Mouse (Mus musculus) G1E (cell line): Measurements from ENCODE around the gene Evx2. TPM values are rescaled to one million over a fixed set of nuclear protein-coding genes. Genes with fewer than 3 reads are reported as not detected.

ENCODE experiments used
- ATAC-seq: 2 replicates; pipeline ENCODE4 v1.8.0; 2016; ENCODE audit warnings: mild to moderate bottlenecking; ENCODE audit not compliant: insufficient number of reproducible peaks, poor library complexity, low FRiP score, severe bottlenecking; ENCODE audit errors: extremely low read depth
- DNase-seq: peaks from one replicate; pipeline ENCODE4 v3.0.0; 2012; ENCODE audit warnings: low spot score
- H3K27me3 ChIP-seq: 2 replicates; pipeline ENCODE4 v1.6.1; 2012; ENCODE audit warnings: mild to moderate bottlenecking, low read length, inconsistent platforms; ENCODE audit not compliant: insufficient read depth
- H3K36me3 ChIP-seq: replicated peaks from 2 replicates; pipeline ENCODE3; 2012; ENCODE audit warnings: mild to moderate bottlenecking, inconsistent platforms
- H3K4me1 ChIP-seq: 2 replicates; pipeline ENCODE4 v1.6.1; 2012; ENCODE audit warnings: low read depth, low read length, inconsistent platforms, mixed read lengths; ENCODE audit not compliant: insufficient read depth
- H3K4me3 ChIP-seq: 2 replicates; pipeline ENCODE4 v1.5.1; 2012; ENCODE audit warnings: low read depth, mild to moderate bottlenecking, inconsistent platforms, low read length, moderate library complexity, mixed read lengths
- H3K9me3 ChIP-seq: replicated peaks from 2 replicates; pipeline ENCODE4 v1.6.1; 2012; ENCODE audit warnings: inconsistent platforms
- CTCF ChIP-seq: IDR thresholded peaks from 2 replicates; pipeline ENCODE4 v1.5.1; 2012; ENCODE audit warnings: low read depth, low read length, inconsistent platforms, mixed read lengths
- GATA1 ChIP-seq: IDR thresholded peaks from 2 replicates; pipeline ENCODE4 v1.6.1; 2012; ENCODE audit warnings: borderline replicate concordance, low read length, inconsistent platforms, mixed read lengths
- GATA2 ChIP-seq: IDR thresholded peaks from 2 replicates; pipeline ENCODE4 v1.6.1; 2012; ENCODE audit warnings: low read depth, low read length, inconsistent platforms, borderline replicate concordance
- POLR2AphosphoS5 ChIP-seq: IDR thresholded peaks from 2 replicates; pipeline ENCODE4 v1.6.1; 2012; ENCODE audit warnings: low read depth, low read length, inconsistent platforms; ENCODE audit not compliant: insufficient replicate concordance
- TAL1 ChIP-seq: conservative IDR thresholded peaks from 2 replicates; pipeline ENCODE4 v1.6.1; 2012; ENCODE audit warnings: low read depth, low read length, inconsistent platforms, mixed read lengths
- polyA plus RNA-seq: library from polyadenylated mRNA; stranded (reverse); fragments of >175 nt; gene quantifications from 2 replicates; pipeline ENCODE4 v1.2.3, GENCODE M21; 2012
- total RNA-seq, 2 experiments: library from RNA; stranded (forward) in 1 of 2; stranded (reverse) in 1 of 2; fragments of 200-1000 nt in 1 of 2; fragments of >200 nt in 1 of 2; fragmentation: Nextera tagmentation in 1 of 2; gene quantifications; 2 replicates each; pipeline ENCODE4 v1.2.3; 2014 to 2017

Gene Evx2
- total and polyA plus RNA-seq, 3 experiments: 0.05 TPM; not detected in 2

- Histone ChIP-seq H3K4me1 (no peaks in the 10 kb centered on the region), H3K27me3 (peaks cover 46% of the 10 kb centered on the region), H3K4me3 (no peak overlapping the region), H3K9me3 (peaks cover 12% of the 10 kb centered on the region), H3K36me3 (no peaks in the 10 kb centered on the region)
- DNase-seq (no peak), ATAC-seq (no peak)
- TF ChIP-seq TAL1 (no peak), POLR2AphosphoS5 (no peak), GATA1 (no peak), GATA2 (no peak), CTCF (no peak)
These were observed 27.8 kb upstream of the Evx2 start for GRCm38 (mm10) chr2:74686988-74687697.

DNA sequence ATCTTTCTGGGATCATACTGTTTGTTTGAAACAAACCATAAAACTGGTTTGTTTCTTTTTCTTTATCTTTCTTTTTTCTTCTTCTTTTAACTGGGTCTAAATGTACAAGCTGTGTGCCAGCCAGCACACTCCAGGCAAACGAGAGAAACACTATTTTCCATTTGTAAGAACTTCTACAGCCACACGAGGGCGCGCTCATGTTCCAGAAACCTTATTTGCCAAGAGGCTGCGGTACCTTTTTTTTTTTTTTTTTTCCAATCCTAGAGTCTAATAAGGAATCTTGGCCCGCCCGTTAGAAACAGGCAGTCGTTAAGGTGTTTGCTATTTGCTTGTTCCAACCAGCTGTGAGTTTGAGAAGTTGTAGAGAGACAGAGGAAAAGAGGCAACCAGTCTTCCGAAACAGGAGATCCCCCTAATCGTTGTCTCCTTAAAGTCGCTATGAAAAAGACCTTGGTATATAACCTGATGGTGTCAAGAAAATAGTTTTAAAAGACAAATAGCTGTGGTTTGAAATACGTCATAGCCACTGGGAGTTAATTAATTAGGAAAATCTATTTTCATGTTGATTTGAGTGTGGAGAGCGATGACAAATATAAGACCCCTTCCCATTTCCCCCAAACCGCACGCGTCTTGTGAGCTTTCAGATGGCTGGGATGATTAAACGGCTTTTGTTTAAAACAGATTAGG lies 27.1 kb upstream of the Evx2 start:
- H3K27me3 ChIP-seq: peaks cover 39% of the 10 kb centered on the region
- ATAC-seq (no peak), DNase-seq (no peak)
- H3K9me3 ChIP-seq: peaks cover 19% of the 10 kb centered on the region
- H3K36me3 ChIP-seq: no peaks in the 10 kb centered on the region
- TF ChIP-seq GATA1 (no peak), GATA2 (no peak), CTCF (no peak), TAL1 (no peak), POLR2AphosphoS5 (no peak)
- no peak overlapping the region for H3K4me3 ChIP-seq
- no peaks in the 10 kb centered on the region for H3K4me1 ChIP-seq

- Histone ChIP-seq H3K4me3 (no peak overlapping the region), H3K9me3 (peaks cover 21% of the 10 kb centered on the region), H3K4me1 (no peaks in the 10 kb centered on the region), H3K27me3 (peaks cover 37% of the 10 kb centered on the region), H3K36me3 (no peaks in the 10 kb centered on the region)
- ATAC-seq (no peak), DNase-seq (no peak)
- TF ChIP-seq GATA2 (no peak), POLR2AphosphoS5 (no peak), TAL1 (no peak), CTCF (no peak), GATA1 (no peak)
These were observed 25.8 kb upstream of the Evx2 start for GRCm38 (mm10) chr2:74685059-74685603.

DNA sequence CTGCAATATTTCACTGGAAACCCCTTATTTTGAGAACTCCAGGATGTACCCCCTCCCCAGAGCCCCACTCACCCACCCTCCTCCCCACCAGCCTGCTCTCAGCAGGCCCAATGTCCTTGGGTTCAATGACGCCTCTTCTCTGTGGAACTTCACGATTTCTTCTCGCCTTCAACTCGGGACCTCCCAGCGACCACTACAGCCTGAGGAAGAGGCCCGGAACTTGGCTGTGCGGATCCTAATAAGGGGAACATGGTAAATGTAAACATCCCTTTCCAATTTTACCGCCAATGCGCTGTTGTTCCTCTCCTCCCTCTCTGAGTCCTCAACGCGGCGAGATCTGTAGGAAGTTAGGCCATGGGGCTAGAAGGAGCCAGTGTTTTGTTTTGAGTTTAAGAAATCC lies 24.7 kb upstream of the Evx2 start:
- H3K27me3 ChIP-seq: peaks cover 35% of the 10 kb centered on the region
- H3K4me1 ChIP-seq: no peaks in the 10 kb centered on the region
- ATAC-seq: no peak
- peaks cover 23% of the 10 kb centered on the region for H3K9me3 ChIP-seq
- no peaks in the 10 kb centered on the region for H3K36me3 ChIP-seq
- TF ChIP-seq TAL1 (no peak), POLR2AphosphoS5 (no peak), GATA2 (no peak), CTCF (no peak), GATA1 (no peak)
- H3K4me3 ChIP-seq: no peak overlapping the region
- DNase-seq: no peak

DNA sequence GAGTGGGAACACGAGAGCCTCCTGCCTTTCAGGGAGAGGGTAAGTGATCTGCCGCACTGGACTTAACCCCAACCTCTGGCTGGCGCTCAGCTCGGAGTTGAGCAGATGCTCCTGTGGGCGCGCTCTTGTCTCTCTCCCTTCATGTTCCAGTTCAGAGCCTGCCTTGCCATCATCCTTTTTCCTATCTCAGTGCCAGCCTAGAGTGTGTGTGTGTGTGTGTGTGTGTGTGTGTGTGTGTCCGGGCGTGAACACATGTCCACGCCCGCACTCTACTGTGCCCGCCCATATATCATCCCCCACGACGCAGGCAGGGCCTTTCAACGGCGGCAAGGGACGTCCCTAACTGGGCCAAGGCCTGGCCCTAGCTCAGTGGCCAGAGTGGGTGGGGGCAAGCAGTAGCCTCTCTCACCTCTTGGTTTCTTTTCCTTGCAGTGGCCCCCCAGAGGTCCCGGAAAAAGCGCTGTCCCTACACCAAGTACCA lies 24.2 kb upstream of the Evx2 start:
- peaks cover 23% of the 10 kb centered on the region for H3K9me3 ChIP-seq
- no peak overlapping the region for H3K4me3 ChIP-seq
- DNase-seq (no peak), ATAC-seq (no peak)
- H3K27me3 ChIP-seq: peaks cover 35% of the 10 kb centered on the region
- no peaks in the 10 kb centered on the region for H3K36me3 ChIP-seq
- TF ChIP-seq POLR2AphosphoS5: no peak
- TF ChIP-seq GATA2: no peak
- TF ChIP-seq CTCF: no peak
- TF ChIP-seq GATA1: no peak
- TF ChIP-seq TAL1: no peak
- H3K4me1 ChIP-seq: no peaks in the 10 kb centered on the region

GRCm38 (mm10) chr2:74682796-74683195 lies 23.4 kb upstream of the Evx2 start:
- Histone ChIP-seq H3K36me3 (no peaks in the 10 kb centered on the region), H3K4me3 (no peak overlapping the region; the same call in 1 of the 2 replicates), H3K27me3 (peaks cover 33% of the 10 kb centered on the region), H3K4me1 (no peaks in the 10 kb centered on the region), H3K9me3 (peaks cover 23% of the 10 kb centered on the region)
- DNase-seq (no peak), ATAC-seq (no peak)
- no peak for TF ChIP-seq CTCF
- TF ChIP-seq GATA2: no peak
- TF ChIP-seq TAL1: no peak
- no peak for TF ChIP-seq POLR2AphosphoS5
- TF ChIP-seq GATA1: no peak
